Mouse (Mus musculus) CD4-positive naive resting alpha-beta T cell, adult 57 days (primary cell): ENCODE measurements around the gene Cript. TPM values are rescaled to one million over a fixed set of nuclear protein-coding genes. Genes with fewer than 3 reads are reported as not detected.

Source experiments
- total RNA-seq: library from RNA; stranded (reverse); gene quantifications from one replicate; pipeline ENCODE4 v1.2.4, GENCODE M21; 2023

Cript gene
- 76.1 TPM for total RNA-seq

GRCm38 (mm10) chr17:87025269-87025949, at the start of gene Cript, which contains the start of gene Pigf:
Gene Cript, plus strand, starts transcription at chr17:87025550.
Gene Pigf, minus strand, starts transcription at chr17:87025406.

Other genes starting within 250 kb of the Cript start
- gene Tmem247, start 108.2 kb upstream of the Cript start, total RNA-seq, result not detected
- gene Atp6v1e2, start 77.7 kb upstream of the Cript start, total RNA-seq, result not detected
- gene Rhoq, start 62.5 kb upstream of the Cript start, total RNA-seq, result 4.2 TPM
- 10.3 TPM for gene Pigf, start 144 bp upstream of the Cript start, total RNA-seq
- 21.9 TPM for gene Socs5, start 82.1 kb downstream of the Cript start, total RNA-seq
- gene Mcfd2, start 240.4 kb downstream of the Cript start, total RNA-seq, result 16.1 TPM